Mouse (Mus musculus) splenic B cell, adult 2 months (primary cell): ENCODE data around the gene Calr.

Source experiments
- DNase-seq: peaks from one replicate; pipeline ENCODE4 v3.0.0-alpha.2; 2011; ENCODE audit warnings: low read depth, low spot score
- H3K27me3 ChIP-seq: 2 replicates; pipeline ENCODE4 v1.6.1; 2012; ENCODE audit warnings: mild to moderate bottlenecking, low read length, moderate library complexity, mixed read lengths; ENCODE audit not compliant: control insufficient read depth, poor library complexity, insufficient read depth, severe bottlenecking
- H3K36me3 ChIP-seq: 2 replicates; pipeline ENCODE4 v1.6.1; 2012; ENCODE audit warnings: mild to moderate bottlenecking, low read length, moderate library complexity, mixed read lengths; ENCODE audit not compliant: control insufficient read depth, poor library complexity, insufficient read depth, severe bottlenecking

Calr gene

GRCm38 (mm10) chr8:84856864-84857441 lies 10.2 kb upstream of the Calr start, which contains the start of gene Farsa:
Gene Farsa, plus strand, starts transcription at chr8:84856989.
- peak; percentile 94 for DNase-seq
- H3K36me3 ChIP-seq: peaks cover 5% of the 10 kb centered on the region; the same call in 1 of the 2 replicates

GRCm38 (mm10) chr8:84856434-84856833 lies 9.7 kb upstream of the Calr start:
- Histone ChIP-seq H3K36me3 (peaks cover 5% of the 10 kb centered on the region; the same call in 1 of the 2 replicates), H3K27me3 (no peaks in the 10 kb centered on the region)
- DNase-seq: no peak

More at GRCm38 (mm10) chr8:84856864-84857441, 10.2 kb upstream of the Calr start, which contains the start of gene Farsa:
- no peaks in the 10 kb centered on the region for H3K27me3 ChIP-seq

GRCm38 (mm10) chr8:84847684-84848435 lies 1.1 kb upstream of the Calr start:
- DNase-seq: peak; percentile 27
- Histone ChIP-seq H3K27me3 (no peaks in the 10 kb centered on the region), H3K36me3 (peaks cover 18% of the 10 kb centered on the region)

GRCm38 (mm10) chr8:84846094-84846721 lies 526 bp downstream of the Calr start:
- Histone ChIP-seq H3K27me3 (no peaks in the 10 kb centered on the region), H3K36me3 (peaks cover 28% of the 10 kb centered on the region)
- DNase-seq: no peak

- DNase-seq: peak; percentile 48
- no peaks in the 10 kb centered on the region for H3K27me3 ChIP-seq
- peaks cover 28% of the 10 kb centered on the region for H3K36me3 ChIP-seq
These were observed 1.2 kb downstream of the Calr start for GRCm38 (mm10) chr8:84845355-84846093.

- no peaks in the 10 kb centered on the region for H3K27me3 ChIP-seq
- no peak for DNase-seq
- peaks cover 28% of the 10 kb centered on the region for H3K36me3 ChIP-seq
These were observed 2.2 kb downstream of the Calr start for GRCm38 (mm10) chr8:84844397-84845070.

DNA sequence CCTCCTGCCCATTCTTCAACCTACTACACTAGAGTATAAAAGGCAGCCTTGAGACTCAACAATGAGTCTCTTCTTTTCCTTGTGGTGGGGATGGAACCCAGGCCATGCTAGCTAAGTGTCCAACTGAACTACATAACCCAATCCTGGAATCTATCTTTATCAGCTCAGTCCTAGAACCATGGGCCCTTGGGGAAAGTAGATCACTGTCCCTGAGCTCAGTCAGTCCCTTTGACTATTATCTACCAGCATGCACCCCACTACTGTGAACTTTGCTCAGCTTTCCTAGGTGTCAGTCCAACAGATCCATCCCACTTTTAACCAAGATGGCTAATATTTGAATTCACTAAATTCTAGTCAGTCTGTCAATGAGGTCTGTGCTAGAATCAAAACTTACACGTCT lies 5.2 kb downstream of the Calr start:
- peaks cover 33% of the 10 kb centered on the region for H3K36me3 ChIP-seq
- DNase-seq: no peak
- no peaks in the 10 kb centered on the region for H3K27me3 ChIP-seq

GRCm38 (mm10) chr8:84840248-84840999 lies 6.3 kb downstream of the Calr start, which contains the start of gene Rad23a:
Gene Rad23a, minus strand, starts transcription at chr8:84840665.
- DNase-seq: peak; percentile 97
- no peaks in the 10 kb centered on the region for H3K27me3 ChIP-seq
- H3K36me3 ChIP-seq: peaks cover 36% of the 10 kb centered on the region

DNA sequence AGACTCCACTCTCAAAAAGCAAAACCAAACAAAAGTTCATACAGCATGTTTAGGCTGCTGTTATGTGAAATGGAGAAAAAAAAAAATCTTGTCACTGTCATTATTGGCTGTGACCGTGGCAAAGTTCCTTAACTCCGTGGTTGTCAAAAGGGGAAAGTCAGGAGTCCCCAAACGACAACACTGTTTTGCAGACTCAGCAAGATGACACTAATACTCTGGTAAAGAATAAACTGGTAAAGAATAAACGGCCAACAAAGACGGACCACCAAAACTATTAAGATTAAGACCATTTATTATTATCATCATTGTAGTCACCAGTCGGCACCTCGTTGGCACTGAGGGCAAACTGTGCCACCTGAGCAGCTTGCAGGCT lies 6.9 kb downstream of the Calr start:
- Histone ChIP-seq H3K36me3 (peaks cover 38% of the 10 kb centered on the region), H3K27me3 (no peaks in the 10 kb centered on the region)
- DNase-seq: no peak

- Histone ChIP-seq H3K36me3 (peaks cover 35% of the 10 kb centered on the region), H3K27me3 (no peaks in the 10 kb centered on the region)
- no peak for DNase-seq
These were observed 7.3 kb downstream of the Calr start for GRCm38 (mm10) chr8:84839411-84839810.

- Histone ChIP-seq H3K36me3 (peaks cover 29% of the 10 kb centered on the region), H3K27me3 (no peaks in the 10 kb centered on the region)
- no peak for DNase-seq
These were observed 8.2 kb downstream of the Calr start for GRCm38 (mm10) chr8:84838513-84838912.

GRCm38 (mm10) chr8:84837912-84838470 lies 8.7 kb downstream of the Calr start:
- no peak for DNase-seq
- H3K36me3 ChIP-seq: peaks cover 24% of the 10 kb centered on the region
- no peaks in the 10 kb centered on the region for H3K27me3 ChIP-seq

DNA sequence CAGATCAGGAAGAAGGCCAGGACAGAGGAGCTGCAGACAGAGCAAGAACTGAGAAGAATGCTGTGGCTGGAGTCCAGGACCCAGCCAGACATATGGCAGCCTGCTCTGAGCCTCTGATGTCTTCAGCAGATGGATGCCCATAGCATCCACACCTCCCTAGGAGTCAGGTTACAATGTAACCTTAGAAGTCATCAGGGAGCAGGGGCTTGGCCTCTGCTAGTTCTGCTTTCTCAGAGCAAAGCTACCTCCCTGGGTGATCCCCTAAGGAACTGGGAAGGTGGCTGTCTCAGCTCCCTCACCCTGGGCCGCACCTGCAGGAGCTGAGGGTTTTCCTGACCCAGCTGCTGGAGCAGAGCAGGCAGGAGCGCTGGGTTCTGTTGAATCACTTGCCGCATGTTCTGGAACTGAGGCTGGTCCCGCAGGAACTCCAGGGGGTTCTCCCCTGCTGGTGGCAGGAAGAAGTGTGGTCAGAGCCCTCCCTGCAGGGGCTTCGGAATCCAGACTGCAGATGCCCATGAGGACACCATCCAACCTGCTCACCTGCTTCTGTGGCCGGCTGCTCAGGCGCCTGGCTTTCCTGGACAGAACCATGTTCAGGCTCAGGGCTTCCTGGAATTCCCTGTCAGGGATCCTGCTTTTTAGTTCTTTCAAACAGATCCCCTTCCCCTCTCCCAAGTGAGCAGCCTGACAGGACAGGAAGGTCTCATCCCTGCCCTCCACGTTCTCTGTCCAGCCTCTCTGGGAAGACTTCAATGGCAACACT lies 9.4 kb downstream of the Calr start:
- Histone ChIP-seq H3K27me3 (no peaks in the 10 kb centered on the region), H3K36me3 (peaks cover 18% of the 10 kb centered on the region)
- DNase-seq: no peak
